Mouse (Mus musculus) left cerebral cortex, postnatal 10 days (tissue): ENCODE measurements around the gene C77080. TPM values are rescaled to one million over a fixed set of nuclear protein-coding genes. Genes with fewer than 3 reads are reported as not detected.
"Not testable (repeated sequence)": the region's sequence is repeated elsewhere in the genome, so short reads cannot be mapped to it uniquely, and the experiment has no call there.

Source experiments
- DNase-seq, 2 experiments: peaks; one replicate each; pipeline ENCODE4 v3.0.0; 2021 to 2022; ENCODE audit warnings: low spot score in 2 of 2, mixed read lengths in 1 of 2; ENCODE audit errors: extremely low spot score in 1 of 2
- intact Hi-C: fragments of 180-260 bp; cut with DNase I; formaldehyde crosslinking; loops from one replicate; pipeline ENCODE4 v1.15.1; 2025
- total RNA-seq, 2 experiments: library from RNA; stranded (reverse); gene quantifications; 2 replicates each; pipeline ENCODE4 v1.2.3; 2021

C77080 gene
- total RNA-seq, 2 experiments from 2014 or later, result 11.1 to 15.8 TPM

DNA sequence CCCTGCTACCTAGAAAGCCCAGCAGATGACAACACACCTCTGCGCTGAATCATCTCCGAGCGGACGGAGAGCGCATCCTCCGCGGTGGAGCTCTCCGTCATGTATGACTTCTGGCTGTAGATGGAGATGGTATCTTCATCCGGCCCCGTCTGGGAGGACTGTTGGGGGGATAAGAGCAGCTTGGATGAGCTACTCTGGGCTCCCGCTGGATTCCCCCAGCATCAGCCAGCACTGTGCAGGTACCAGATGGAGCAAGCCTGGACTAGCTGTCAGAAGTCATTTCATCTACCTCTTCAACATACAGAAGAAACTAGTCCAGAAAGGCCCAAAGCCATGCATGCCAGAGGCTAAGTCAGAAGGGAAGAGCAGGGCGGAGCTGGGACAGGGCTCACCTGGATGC is 35.9 kb downstream of the C77080 start:
- DNase-seq, result no peak
- intact Hi-C loops, result no loop called here

DNA sequence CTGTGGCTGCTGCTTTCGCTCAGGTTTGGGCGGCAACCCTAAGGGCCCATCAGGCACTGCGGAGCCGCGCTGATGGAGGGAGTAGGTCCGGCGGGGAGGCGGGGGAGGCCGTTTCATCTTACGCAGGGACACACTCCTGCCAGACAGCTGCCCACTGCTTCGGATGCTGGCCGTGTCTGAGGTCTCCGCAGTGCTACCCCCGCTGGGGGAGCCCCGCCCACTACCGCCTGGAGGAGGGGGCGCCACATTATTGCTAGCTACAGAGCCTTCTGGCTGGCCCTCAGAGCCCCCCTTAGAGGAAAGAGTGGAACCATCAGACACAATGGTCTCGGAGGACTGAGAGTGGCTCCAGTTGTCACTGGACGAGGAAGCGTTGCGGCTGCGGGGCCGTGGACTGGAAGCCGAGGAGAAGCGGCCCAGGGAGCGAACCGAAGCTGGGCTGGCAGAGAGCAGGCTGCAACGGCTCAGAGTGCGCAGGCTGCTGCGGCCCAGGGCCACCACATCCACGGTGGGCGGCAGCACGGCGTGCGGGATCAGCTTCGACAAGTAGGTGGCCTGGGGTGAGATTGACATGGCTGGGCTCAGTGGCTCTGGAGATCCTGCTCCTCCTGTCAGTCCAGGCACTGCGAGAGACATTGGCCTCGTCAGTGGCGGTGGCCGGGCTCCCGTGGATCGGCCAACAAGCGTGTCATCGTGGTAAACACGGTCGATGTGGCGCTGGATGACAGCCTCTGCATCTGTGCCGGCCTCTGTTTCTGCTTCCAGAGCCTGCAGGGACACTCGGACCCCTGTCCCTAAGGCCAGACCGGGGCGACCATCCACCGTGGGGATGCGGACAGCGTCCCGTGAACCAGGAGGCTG is 37.6 kb downstream of the C77080 start:
- intact Hi-C loops, result no loop called here

GRCm38 (mm10) chr4:129222019-129222925 is 38.9 kb downstream of the C77080 start:
- DNase-seq, result no peak
- intact Hi-C loops, result no loop called here

More for the DNA sequence above, 37.6 kb downstream of the C77080 start:
- DNase-seq, result no peak

DNA sequence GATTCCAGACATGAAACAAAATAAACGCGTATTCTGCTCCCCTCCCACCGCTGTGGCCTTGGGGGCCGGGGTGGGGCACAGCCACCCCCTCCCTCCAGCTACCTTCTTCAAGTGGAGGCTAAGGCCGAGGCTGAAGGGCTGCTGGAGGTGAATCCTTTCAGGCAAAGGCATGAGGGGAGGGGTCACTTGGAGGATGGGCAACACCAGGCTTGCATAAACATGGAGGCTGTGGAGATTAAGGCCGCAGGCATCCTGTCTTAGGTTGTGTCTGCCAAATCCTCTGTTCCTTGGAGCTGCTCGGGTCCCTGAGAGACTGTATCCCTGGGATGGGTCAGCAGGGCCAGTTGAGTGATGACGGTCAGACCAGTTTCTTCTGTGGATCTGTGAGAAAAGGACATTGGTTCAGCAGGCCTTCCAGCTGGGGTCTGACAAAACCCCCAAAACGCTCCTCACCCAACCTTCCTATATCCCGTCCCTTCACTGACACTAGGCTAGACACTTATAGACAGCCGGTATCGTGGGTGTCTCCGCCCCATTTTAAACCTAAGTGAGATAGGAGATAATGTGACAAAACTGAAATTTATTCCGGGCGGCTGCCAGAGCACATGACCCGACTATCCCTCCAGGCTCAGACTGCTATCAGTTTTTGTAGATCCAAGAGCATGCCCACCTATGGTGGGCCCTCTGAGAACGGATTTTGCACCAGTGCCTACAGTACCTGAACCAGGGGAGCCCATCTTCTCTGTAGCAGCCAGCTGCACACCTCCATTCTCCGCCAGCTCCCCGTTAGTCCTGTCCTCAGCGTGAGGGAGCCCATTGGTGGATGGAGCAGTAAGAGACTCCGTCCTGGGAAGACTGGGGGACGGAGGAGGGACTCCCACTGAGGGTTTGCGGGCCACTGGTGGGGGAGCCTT is 39.9 kb downstream of the C77080 start:
- intact Hi-C loops, result no loop called here
- DNase-seq, result no peak

- intact Hi-C loops, result no loop called here
- DNase-seq, result no peak
Observed at GRCm38 (mm10) chr4:129220376-129221089, 40.7 kb downstream of the C77080 start.

DNA sequence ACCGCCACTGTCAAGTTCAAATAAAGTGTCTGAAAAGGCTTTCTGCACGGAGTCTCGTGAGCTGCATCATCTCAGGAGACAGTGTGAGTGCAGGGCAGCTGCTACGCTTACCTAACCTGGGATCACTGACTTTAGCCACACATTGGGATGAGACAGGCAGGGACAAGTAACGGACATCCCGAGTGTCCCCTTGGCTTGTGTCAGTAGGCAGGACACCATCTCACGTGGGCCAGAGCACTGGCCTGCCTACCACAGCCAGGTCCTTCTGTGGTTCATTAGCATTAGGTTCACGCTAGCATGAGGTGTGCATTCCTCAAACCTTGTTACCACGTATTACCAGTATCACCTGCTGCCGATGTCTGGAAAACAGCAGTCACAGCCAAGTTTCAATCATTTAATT is 42.0 kb downstream of the C77080 start:
- intact Hi-C loops, result no loop called here
- no peak for DNase-seq

DNA sequence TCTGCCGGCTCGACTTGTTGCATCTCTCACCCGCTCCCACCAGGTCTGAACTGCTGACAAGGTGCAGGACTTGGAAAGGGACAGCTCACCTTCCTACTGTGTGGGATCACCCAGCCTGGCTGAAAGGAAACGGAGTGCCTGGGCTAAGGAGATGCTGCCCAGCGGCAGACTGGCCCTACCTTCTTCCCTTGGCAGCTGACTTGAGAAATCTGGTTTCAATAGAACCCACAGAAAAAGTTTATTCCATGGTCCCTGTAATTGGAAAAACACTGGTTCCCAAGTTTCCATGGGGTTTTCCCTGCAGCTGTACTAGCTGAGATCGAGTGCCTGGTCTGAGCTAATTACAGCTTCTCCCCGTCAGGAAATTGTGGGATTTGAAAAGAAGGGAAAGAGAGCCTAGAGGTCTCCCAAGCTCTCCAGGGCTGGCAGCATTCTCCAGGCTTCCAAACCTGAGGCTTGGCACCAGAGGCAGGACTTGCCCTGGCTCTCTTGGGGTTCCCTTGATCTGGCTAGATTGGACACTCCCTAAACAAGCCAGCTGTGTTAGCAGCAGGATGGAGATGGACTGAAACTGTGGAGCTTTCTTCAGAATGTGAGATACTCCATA is 42.5 kb downstream of the C77080 start:
- no peak for DNase-seq
- intact Hi-C loops, result no loop called here

DNA sequence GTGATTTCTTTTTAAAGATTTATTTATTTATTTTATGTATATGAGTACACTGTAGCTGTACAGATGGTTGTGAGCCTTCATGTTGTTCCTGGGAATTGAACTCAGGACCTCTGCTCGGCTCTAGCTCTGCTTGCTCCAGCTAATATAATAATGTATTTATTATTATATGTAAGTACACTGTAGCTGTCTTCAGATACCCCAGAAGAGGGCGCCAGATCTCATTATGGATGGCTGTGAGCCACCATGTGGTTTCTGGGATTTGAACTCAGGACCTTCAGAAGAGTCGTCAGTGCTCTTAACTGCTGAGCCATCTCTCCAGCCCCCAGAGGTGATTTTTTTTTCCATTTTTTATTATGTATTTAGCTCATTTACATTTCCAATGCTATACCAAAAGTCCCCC is 48.7 kb downstream of the C77080 start:
- intact Hi-C loops, DNase-seq: not testable (repeated sequence)

DNA sequence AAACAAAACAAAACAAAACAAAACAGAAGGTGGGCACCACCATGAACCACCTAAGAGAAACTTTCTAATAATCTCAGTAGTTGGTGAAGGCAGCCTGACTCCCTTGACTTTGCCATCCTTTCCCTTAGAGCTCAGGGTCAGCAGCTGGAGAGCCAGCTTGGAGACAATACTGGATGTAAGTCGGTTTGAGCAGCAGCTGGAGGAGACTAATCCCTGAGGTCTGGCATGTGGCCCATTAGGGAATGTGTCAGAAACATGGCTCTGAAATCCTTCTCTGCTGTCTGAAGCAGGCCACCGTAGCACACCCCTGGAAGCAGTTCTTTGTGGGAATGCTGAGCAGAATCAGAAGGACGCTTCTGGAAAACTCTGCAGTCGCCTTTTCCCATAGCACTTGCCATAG is 49.7 kb downstream of the C77080 start:
- DNase-seq, result no peak
- intact Hi-C loops, result no loop called here

DNA sequence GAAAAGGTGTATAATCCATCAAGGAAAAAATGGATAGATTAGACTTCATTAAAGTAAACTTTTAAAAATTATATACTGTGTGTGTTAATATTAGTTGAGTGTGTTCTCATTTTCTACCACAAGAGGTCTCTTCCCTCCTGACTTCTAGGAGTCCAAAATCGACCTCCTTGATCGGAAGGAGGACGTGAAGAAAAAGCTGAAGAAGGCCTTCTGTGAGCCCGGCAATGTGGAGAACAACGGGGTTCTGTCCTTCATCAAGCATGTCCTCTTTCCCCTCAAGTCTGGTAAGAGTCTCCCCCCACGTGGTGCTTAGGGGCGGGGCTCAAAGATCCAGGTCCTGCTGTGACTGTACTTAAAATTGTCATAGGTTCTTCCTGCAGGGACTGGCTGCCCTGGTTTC is 51.7 kb downstream of the C77080 start:
- no peak for DNase-seq
- intact Hi-C loops, result loop anchor here (2.0 to 5.0 kb wide), 2 partner anchors 67 to 248 kb away; no protein-coding TSS in a partner anchor

- DNase-seq, result no peak
- intact Hi-C loops, result loop anchor here (5.0 kb wide), 1 partner anchor 251 kb away; no protein-coding TSS in a partner anchor
Observed at GRCm38 (mm10) chr4:129206792-129207191, 54.4 kb downstream of the C77080 start.

- DNase-seq, result no peak
- intact Hi-C loops, result loop anchor here (5.0 kb wide), 1 partner anchor 253 kb away; no protein-coding TSS in a partner anchor
Observed at GRCm38 (mm10) chr4:129204655-129205054, 56.5 kb downstream of the C77080 start.

GRCm38 (mm10) chr4:129197514-129197913 is 63.7 kb downstream of the C77080 start:
- intact Hi-C loops, result no loop called here
- no peak for DNase-seq

DNA sequence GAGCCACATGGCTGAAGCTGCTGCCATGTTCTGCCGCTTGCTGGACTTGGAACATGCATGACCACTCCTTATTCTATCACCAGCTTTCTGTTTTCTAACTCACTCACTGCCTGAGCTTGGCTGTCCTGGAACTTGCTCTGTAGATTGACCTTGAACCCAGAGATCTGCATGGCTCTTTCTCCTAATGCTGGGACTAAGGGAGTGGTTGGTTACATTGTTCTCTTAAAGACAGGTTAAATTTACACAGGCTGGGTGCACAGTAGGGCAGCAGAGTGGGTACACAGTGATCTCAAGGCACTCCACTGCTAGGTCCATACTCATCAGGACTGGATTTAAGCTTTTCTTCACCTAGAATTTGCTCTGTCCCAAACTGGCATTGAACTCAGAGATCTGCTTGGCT is 66.9 kb downstream of the C77080 start:
- DNase-seq, result no peak
- intact Hi-C loops, result no loop called here

GRCm38 (mm10) chr4:129191691-129192090 is 69.5 kb downstream of the C77080 start:
- DNase-seq, result no peak
- intact Hi-C loops, result no loop called here

DNA sequence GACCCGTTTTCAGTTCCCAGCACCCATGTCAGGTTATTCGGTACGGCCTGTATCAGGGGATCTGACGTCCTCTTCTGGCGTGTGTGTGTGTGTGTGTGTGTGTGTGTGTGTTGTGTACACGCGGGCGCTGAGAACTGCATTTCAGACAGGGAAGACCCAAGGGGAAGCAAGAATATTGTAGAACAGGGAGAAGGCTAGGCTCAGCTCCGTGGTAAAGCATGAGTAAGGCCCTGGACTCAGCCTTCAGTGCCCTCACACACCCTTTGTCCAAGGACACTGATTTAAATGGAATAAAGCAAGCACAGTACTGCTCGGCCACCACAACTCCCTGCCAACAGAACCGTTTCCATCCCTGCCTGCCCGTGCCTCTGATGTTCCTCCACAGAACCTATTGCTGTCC is 70.7 kb downstream of the C77080 start:
- intact Hi-C loops, result no loop called here
- peak in 1 of 2 experiments; percentile 28 for DNase-seq
